Mouse (Mus musculus): Measurements from ENCODE around the gene 4931423N10Rik. TPM values are rescaled to one million over a fixed set of nuclear protein-coding genes. Genes with fewer than 3 reads are reported as not detected.
"Not testable (repeated sequence)": the region's sequence is repeated elsewhere in the genome, so short reads cannot be mapped to it uniquely, and the experiment has no call there.

The 4931423N10Rik gene
- polyA plus RNA-seq, 1 experiment: not detected

DNA sequence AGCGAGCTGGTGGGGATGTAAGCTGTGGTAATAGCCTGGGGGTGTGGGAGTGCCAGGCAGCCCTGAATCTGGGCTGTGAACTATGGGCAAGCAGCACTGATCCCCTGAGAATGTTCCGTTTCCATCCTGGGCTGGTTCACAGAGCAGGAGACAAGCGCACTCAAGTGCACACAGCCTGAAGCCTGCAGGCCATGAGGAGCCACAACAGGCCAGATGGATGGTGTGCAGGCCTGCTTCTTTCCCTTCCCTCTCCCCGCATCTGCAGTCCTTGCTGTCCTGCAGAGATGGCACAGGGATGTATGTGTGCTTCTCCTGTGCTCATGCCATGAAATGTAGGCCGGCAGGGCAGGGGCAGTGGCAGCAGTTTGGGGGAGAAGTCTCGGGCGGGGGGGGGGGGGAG lies 17.9 kb downstream of the 4931423N10Rik start:
- H3K27me3 ChIP-seq (ENCODE audit: control insufficient read depth, insufficient read depth, insufficient read length): no peaks in the 10 kb centered on the region

GRCm38 (mm10) chr2:23228463-23228862 lies 21.2 kb downstream of the 4931423N10Rik start:
- H3K36me3 ChIP-seq (ENCODE audit: control insufficient read depth, insufficient read depth): no peaks in the 10 kb centered on the region
- H3K79me3 ChIP-seq (ENCODE audit: low read depth): no peaks in the 10 kb centered on the region
- H3K79me2 ChIP-seq (ENCODE audit: control insufficient read depth, insufficient read depth): no peaks in the 10 kb centered on the region
- H3K27me3 ChIP-seq (ENCODE audit: control insufficient read depth, insufficient read depth, insufficient read length): no peaks in the 10 kb centered on the region
- TF ChIP-seq CEBPB (IDR thresholded peaks at IDR 0.05; ENCODE audit: low read depth): no peak
- no peak for TF ChIP-seq MYOD1 (IDR thresholded peaks at IDR 0.05; ENCODE audit: control insufficient read depth, insufficient read length, low read depth)
- TF ChIP-seq USF1 (IDR thresholded peaks at IDR 0.05; ENCODE audit: low read depth): no peak
- no peak overlapping the region for H3ac ChIP-seq (ENCODE audit: control insufficient read depth, insufficient read length, low read depth)
- H3K4me3 ChIP-seq (ENCODE audit: insufficient read depth, poor library complexity, severe bottlenecking): no peak overlapping the region

More for the DNA sequence above, 17.9 kb downstream of the 4931423N10Rik start:
- Histone ChIP-seq H3ac (ENCODE audit: control insufficient read depth, insufficient read length, low read depth) (no peak overlapping the region), H3K79me3 (ENCODE audit: low read depth) (no peaks in the 10 kb centered on the region), H3K36me3 (ENCODE audit: control insufficient read depth, insufficient read depth) (no peaks in the 10 kb centered on the region), H3K4me3 (ENCODE audit: insufficient read depth, poor library complexity, severe bottlenecking) (no peak overlapping the region), H3K79me2 (ENCODE audit: control insufficient read depth, insufficient read depth) (no peaks in the 10 kb centered on the region)
- no peak for TF ChIP-seq USF1 (IDR thresholded peaks at IDR 0.05; ENCODE audit: low read depth)
- no peak for TF ChIP-seq MYOG (IDR thresholded peaks at IDR 0.05; ENCODE audit: control insufficient read depth, extremely low read depth, insufficient read length)
- no peak for TF ChIP-seq FOSL1 (IDR thresholded peaks at IDR 0.05; ENCODE audit: insufficient read depth, low read length, poor library complexity, severe bottlenecking)
- no peak for TF ChIP-seq MAX (IDR thresholded peaks at IDR 0.05)
- TF ChIP-seq CTCF (IDR thresholded peaks at IDR 0.05; ENCODE audit: control insufficient read depth, insufficient read depth, insufficient read length): no peak
- no peak for TF ChIP-seq MYOD1 (IDR thresholded peaks at IDR 0.05; ENCODE audit: control insufficient read depth, insufficient read length, low read depth)
- TF ChIP-seq CEBPB (IDR thresholded peaks at IDR 0.05; ENCODE audit: low read depth): no peak

DNA sequence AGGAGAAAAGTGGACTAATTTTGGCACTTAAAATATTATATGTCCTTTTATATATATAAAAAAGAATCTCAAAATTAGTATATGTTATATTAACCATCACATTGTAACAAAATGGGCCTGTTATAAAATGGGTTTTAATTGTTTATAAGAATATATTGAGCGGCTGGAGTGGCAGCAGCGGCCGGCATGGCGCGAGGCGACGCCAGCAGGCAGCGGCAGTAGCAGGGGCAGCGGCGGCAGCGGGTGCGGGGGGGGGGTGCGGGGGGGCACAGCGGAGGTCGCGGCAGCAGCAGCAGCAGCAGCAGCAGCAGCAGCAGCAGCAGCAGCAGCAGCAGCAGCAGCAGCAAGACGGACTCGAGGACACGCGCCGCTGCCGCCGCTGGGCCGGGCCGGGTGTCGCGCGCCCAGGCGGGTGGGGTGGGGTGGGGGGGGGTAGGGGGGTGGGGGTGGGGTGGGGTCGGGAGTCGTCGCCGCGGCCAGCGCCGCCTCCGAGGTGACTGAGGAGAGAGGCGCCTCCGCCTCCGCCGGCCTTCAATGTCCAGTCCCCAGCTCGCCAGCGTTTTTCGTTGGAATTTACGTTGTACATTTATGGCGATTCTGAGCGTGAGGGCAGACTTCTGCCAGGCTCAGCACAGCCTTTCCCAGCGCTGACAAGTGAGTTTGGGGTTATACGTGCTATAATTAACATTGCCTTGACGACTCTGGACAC lies 26.9 kb downstream of the 4931423N10Rik start:
- Histone ChIP-seq H3K4me3 (ENCODE audit: insufficient read depth, poor library complexity, severe bottlenecking) (no peak overlapping the region), H3K79me3 (ENCODE audit: low read depth) (no peaks in the 10 kb centered on the region), H3ac (ENCODE audit: control insufficient read depth, insufficient read length, low read depth) (no peak overlapping the region), H3K36me3 (ENCODE audit: control insufficient read depth, insufficient read depth) (no peaks in the 10 kb centered on the region), H3K79me2 (ENCODE audit: control insufficient read depth, insufficient read depth) (no peaks in the 10 kb centered on the region), H3K27me3 (ENCODE audit: control insufficient read depth, insufficient read depth, insufficient read length) (no peaks in the 10 kb centered on the region)
- TF ChIP-seq USF1 (IDR thresholded peaks at IDR 0.05; ENCODE audit: low read depth) (no peak), MAX (IDR thresholded peaks at IDR 0.05) (no peak), MYOD1 (IDR thresholded peaks at IDR 0.05; ENCODE audit: control insufficient read depth, insufficient read length, low read depth) (no peak), CTCF (IDR thresholded peaks at IDR 0.05; ENCODE audit: control insufficient read depth, insufficient read depth, insufficient read length) (no peak), CEBPB (IDR thresholded peaks at IDR 0.05; ENCODE audit: low read depth) (no peak), MYOG (IDR thresholded peaks at IDR 0.05; ENCODE audit: control insufficient read depth, extremely low read depth, insufficient read length) (no peak), FOSL1 (IDR thresholded peaks at IDR 0.05; ENCODE audit: insufficient read depth, low read length, poor library complexity, severe bottlenecking) (no peak)

GRCm38 (mm10) chr2:23290991-23291390 lies 83.7 kb downstream of the 4931423N10Rik start:
- H3K27me3 ChIP-seq (ENCODE audit: control insufficient read depth, insufficient read depth, insufficient read length); H3K79me3 ChIP-seq (ENCODE audit: low read depth); H3K4me3 ChIP-seq (ENCODE audit: insufficient read depth, poor library complexity, severe bottlenecking); H3K36me3 ChIP-seq (ENCODE audit: control insufficient read depth, insufficient read depth); H3ac ChIP-seq (ENCODE audit: control insufficient read depth, insufficient read length, low read depth); H3K79me2 ChIP-seq (ENCODE audit: control insufficient read depth, insufficient read depth): not testable (repeated sequence)
- peak; percentile 22 for TF ChIP-seq MAX (IDR thresholded peaks at IDR 0.05)

GRCm38 (mm10) chr2:23314869-23315268 lies 107.6 kb downstream of the 4931423N10Rik start:
- Histone ChIP-seq H3K79me2 (ENCODE audit: control insufficient read depth, insufficient read depth) (no peaks in the 10 kb centered on the region), H3K27me3 (ENCODE audit: control insufficient read depth, insufficient read depth, insufficient read length) (no peaks in the 10 kb centered on the region), H3K36me3 (ENCODE audit: control insufficient read depth, insufficient read depth) (no peaks in the 10 kb centered on the region), H3K4me3 (ENCODE audit: insufficient read depth, poor library complexity, severe bottlenecking) (no peak overlapping the region), H3K79me3 (ENCODE audit: low read depth) (no peaks in the 10 kb centered on the region), H3ac (ENCODE audit: control insufficient read depth, insufficient read length, low read depth) (no peak overlapping the region)
- no peak for TF ChIP-seq MYOG (IDR thresholded peaks at IDR 0.05; ENCODE audit: control insufficient read depth, extremely low read depth, insufficient read length)
- no peak for TF ChIP-seq MYOD1 (IDR thresholded peaks at IDR 0.05; ENCODE audit: control insufficient read depth, insufficient read length, low read depth)
- no peak for TF ChIP-seq MAX (IDR thresholded peaks at IDR 0.05)
- no peak for TF ChIP-seq CTCF (IDR thresholded peaks at IDR 0.05; ENCODE audit: control insufficient read depth, insufficient read depth, insufficient read length)
- TF ChIP-seq CEBPB (IDR thresholded peaks at IDR 0.05; ENCODE audit: low read depth): no peak
- TF ChIP-seq FOSL1 (IDR thresholded peaks at IDR 0.05; ENCODE audit: insufficient read depth, low read length, poor library complexity, severe bottlenecking): no peak
- TF ChIP-seq USF1 (IDR thresholded peaks at IDR 0.05; ENCODE audit: low read depth): no peak

Other genes starting within 250 kb of the 4931423N10Rik start
- gene Abi1, start 167.2 kb upstream of the 4931423N10Rik start, polyA plus RNA-seq (2012; fragmentation: generic; extraction: Trizol): 22.0 TPM
- 4.2 TPM for gene Acbd5, start 139.3 kb upstream of the 4931423N10Rik start, polyA plus RNA-seq (2012; fragmentation: generic; extraction: Trizol)
- 3.7 TPM for gene Mastl, start 51.5 kb upstream of the 4931423N10Rik start, polyA plus RNA-seq (2012; fragmentation: generic; extraction: Trizol)
- 13.1 TPM for gene Yme1l1, start 51.1 kb upstream of the 4931423N10Rik start, polyA plus RNA-seq (2012; fragmentation: generic; extraction: Trizol)
- gene Nxph2, start 113.8 kb downstream of the 4931423N10Rik start, polyA plus RNA-seq (2012; fragmentation: generic; extraction: Trizol): not detected